Mouse (Mus musculus): ENCODE results near the gene Ltb4r1.

Gene Ltb4r1

GRCm38 (mm10) chr14:55765696-55766095 lies at the start of gene Ltb4r1:
TSS of gene Ltb4r1 (plus strand) at chr14:55765962.
- CTCF ChIA-PET, result no interaction called here

GRCm38 (mm10) chr14:55716271-55716670 lies 49.5 kb upstream of the Ltb4r1 start:
- CTCF ChIA-PET, result interaction anchor here (0.6 kb wide), 1 partner anchor 1683 kb away, joined by 15 read pairs; no protein-coding TSS in a partner anchor

GRCm38 (mm10) chr14:55716884-55717283 lies 48.9 kb upstream of the Ltb4r1 start:
- CTCF ChIA-PET, result interaction anchor here (0.6 kb wide), 1 partner anchor 1682 kb away, joined by 15 read pairs; no protein-coding TSS in a partner anchor

GRCm38 (mm10) chr14:55719737-55720136 lies 46.0 kb upstream of the Ltb4r1 start:
- CTCF ChIA-PET, result no interaction called here

GRCm38 (mm10) chr14:55720666-55721065 lies 45.1 kb upstream of the Ltb4r1 start:
- CTCF ChIA-PET, result interaction anchor here (0.6 kb wide), 1 partner anchor 10 kb away, joined by 3 read pairs; no protein-coding TSS in a partner anchor

- CTCF ChIA-PET, result interaction anchor here (0.6 kb wide), 1 partner anchor 9 kb away, joined by 3 read pairs; no protein-coding TSS in a partner anchor
Measured at GRCm38 (mm10) chr14:55721076-55721475, 44.7 kb upstream of the Ltb4r1 start.

GRCm38 (mm10) chr14:55721700-55722437 lies 43.9 kb upstream of the Ltb4r1 start, which contains the start of gene Rabggta:
TSS of gene Rabggta (minus strand) at chr14:55722263.
- CTCF ChIA-PET, result no interaction called here

- CTCF ChIA-PET, result interaction anchor here (0.6 kb wide), 1 partner anchor 53 kb away, joined by 3 read pairs; no protein-coding TSS in a partner anchor
Measured at GRCm38 (mm10) chr14:55722438-55722945, 43.3 kb upstream of the Ltb4r1 start.

GRCm38 (mm10) chr14:55723433-55723832 lies 42.3 kb upstream of the Ltb4r1 start:
- CTCF ChIA-PET, result interaction anchor here (0.8 to 1.0 kb wide), 2 partner anchors 20 to 50 kb away, joined by 3 to 4 read pairs; no protein-coding TSS in a partner anchor

- CTCF ChIA-PET, result interaction anchor here (1.0 kb wide), 1 partner anchor 19 kb away, joined by 4 read pairs; no protein-coding TSS in a partner anchor
Measured at GRCm38 (mm10) chr14:55724411-55724871, 41.3 kb upstream of the Ltb4r1 start.

- CTCF ChIA-PET, result no interaction called here
Measured at GRCm38 (mm10) chr14:55726261-55726660, 39.5 kb upstream of the Ltb4r1 start.

- CTCF ChIA-PET, result no interaction called here
Measured at GRCm38 (mm10) chr14:55727889-55728685, 37.7 kb upstream of the Ltb4r1 start.

- CTCF ChIA-PET, result interaction anchor here (1.1 kb wide), 1 partner anchor 9 kb away, joined by 3 read pairs; no protein-coding TSS in a partner anchor
Measured at GRCm38 (mm10) chr14:55730116-55730515, 35.6 kb upstream of the Ltb4r1 start.

GRCm38 (mm10) chr14:55730531-55731032 lies 35.2 kb upstream of the Ltb4r1 start:
- CTCF ChIA-PET, result interaction anchor here (1.1 kb wide), 1 partner anchor 10 kb away, joined by 3 read pairs; no protein-coding TSS in a partner anchor

GRCm38 (mm10) chr14:55733889-55734288 lies 31.9 kb upstream of the Ltb4r1 start:
- CTCF ChIA-PET, result no interaction called here

- CTCF ChIA-PET, result no interaction called here
Measured at GRCm38 (mm10) chr14:55734869-55735268, 30.9 kb upstream of the Ltb4r1 start.

GRCm38 (mm10) chr14:55735334-55735733 lies 30.4 kb upstream of the Ltb4r1 start:
- CTCF ChIA-PET, result no interaction called here

- CTCF ChIA-PET, result no interaction called here
Measured at GRCm38 (mm10) chr14:55735758-55736157, 30.0 kb upstream of the Ltb4r1 start.

- CTCF ChIA-PET, result no interaction called here
Measured at GRCm38 (mm10) chr14:55737086-55737687, 28.6 kb upstream of the Ltb4r1 start.

- CTCF ChIA-PET, result interaction anchor here (0.6 to 1.0 kb wide), 3 partner anchors 20 to 58 kb away, joined by 3 to 14 read pairs (median 4); no protein-coding TSS in a partner anchor
Measured at GRCm38 (mm10) chr14:55743711-55744110, 22.1 kb upstream of the Ltb4r1 start.

Data from spleen, embryonic (tissue).